8 mouse cellular contexts compared by ENCODE assay signal in the genomic region with DNA sequence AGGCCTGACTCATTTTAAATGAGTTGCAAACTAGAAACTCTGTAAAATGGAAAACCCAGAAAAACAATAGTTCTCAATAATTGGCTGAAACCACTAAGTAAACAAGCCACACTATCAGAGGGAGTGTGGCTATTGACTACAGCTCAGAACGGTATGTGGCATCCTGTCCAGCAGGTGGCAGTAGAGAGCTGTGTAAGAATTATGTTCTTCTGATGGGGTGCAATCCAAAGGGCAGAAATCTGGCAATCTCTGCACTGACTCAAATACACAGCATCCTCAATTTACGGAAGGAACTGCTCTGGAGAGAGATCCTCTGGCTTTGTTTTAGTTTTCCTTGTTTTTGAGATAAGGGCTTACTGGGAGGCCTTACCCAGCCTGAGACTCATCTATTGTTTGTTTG. TPM values are rescaled to one million over a fixed set of nuclear protein-coding genes. Genes with fewer than 3 reads are reported as not detected.
A peak's percentile ranks its signal among the peaks of the same experiment; 100 is the strongest.
DNase-seq lines count a peak whose midpoint lies in the region; ATAC-seq and TF ChIP-seq lines count a peak whose summit lies in the region.

No protein-coding gene starts in this region.

- WGBS in liver, adult 2 months = 2% methylated on average over 2 of the region's 2 CpGs

- no peaks in the 10 kb centered on the region for H3K79me2 ChIP-seq in liver, adult 2 months (ENCODE audit: control insufficient read depth, insufficient read depth, low read length)

- H3K9ac ChIP-seq in liver, adult 2 months (ENCODE audit: low read depth, low read length) = no peak overlapping the region

- peak; percentile 87 for DNase-seq in 416B (ENCODE audit: low read depth)
- DNase-seq in adrenal gland, adult 2 months = peak; percentile 90
- DNase-seq in embryo, embryonic 10.5 days (ENCODE audit: low spot score) = peak; percentile 95
- DNase-seq in kidney, adult 9 months = peak; percentile 93
- DNase-seq in liver, adult 2 months (ENCODE audit: extremely low read depth, low read depth, low spot score) = peak; percentile 78
- DNase-seq in neural tube, embryonic 10.5 days (ENCODE audit: extremely low spot score, low spot score) = peak; percentile 86
- DNase-seq in telencephalon, adult 2 months (ENCODE audit: low read depth, low spot score) = peak; percentile 76

- TF ChIP-seq CTCF in liver, adult 2 months (IDR thresholded peaks at IDR 0.05; ENCODE audit: low read depth, low read length) = peak; percentile 65

- no peak overlapping the region for H3K27ac ChIP-seq in liver, adult 2 months (replicated peaks; ENCODE audit: insufficient read depth, low read depth, low read length)

- H3K4me3 ChIP-seq in liver, adult 2 months (ENCODE audit: insufficient read depth, low read depth, low read length) = no peak overlapping the region

- no peaks in the 10 kb centered on the region for H3K36me3 ChIP-seq in liver, adult 2 months (ENCODE audit: control insufficient read depth, insufficient read depth, low read length)

- no peak for TF ChIP-seq POLR2A in liver, adult 2 months (IDR thresholded peaks at IDR 0.05; ENCODE audit: extremely low read depth, insufficient read depth, low read length)

- ATAC-seq in granulocyte monocyte progenitor cell, adult 5-6 weeks (replicated peaks; ENCODE audit: poor library complexity, severe bottlenecking) = peak; percentile 88

- H3K27me3 ChIP-seq in liver, adult 2 months (ENCODE audit: control insufficient read depth, insufficient read depth, low read length) = no peaks in the 10 kb centered on the region

- no peaks in the 10 kb centered on the region for H3K4me1 ChIP-seq in liver, adult 2 months (ENCODE audit: control insufficient read depth, insufficient read depth, low read length)

RNA-seq across cellular contexts. Expression of a gene that starts 15.9 kb away (rescaled TPM):
- 1 to 10 TPM in 1 of 2 experiments, under 1 TPM in 1; 0.78 to 1.0 TPM for total RNA-seq in adrenal gland, adult 2 months (2021)
- polyA plus RNA-seq in adrenal gland, adult 2 months (2012; rRNA removed) = 0.21 TPM in 1 of 2 replicates, not detected in the other
- not detected in 2 replicates for total RNA-seq in granulocyte monocyte progenitor cell, adult 5-6 weeks (2014; fragmentation: Nextera tagmentation)
- total RNA-seq in granulocyte monocyte progenitor cell, adult 5-6 weeks (2017) = 2.0 and 2.2 TPM in 2 replicates
- total RNA-seq in liver, adult 2 months (2014; rRNA removed) = 1.4 and 1.9 TPM in 2 replicates
- polyA plus RNA-seq in liver, adult 2 months (2012; rRNA removed) = 0.17 and 0.27 TPM in 2 replicates

RNA-seq across cellular contexts. Expression of a gene that starts 59.2 kb away (rescaled TPM):
- 1 to 10 TPM; 2.9 to 4.6 TPM for total RNA-seq in adrenal gland, adult 2 months (2021)
- 1.8 and 2.5 TPM in 2 replicates for polyA plus RNA-seq in adrenal gland, adult 2 months (2012; rRNA removed)
- total RNA-seq in granulocyte monocyte progenitor cell, adult 5-6 weeks (2014; fragmentation: Nextera tagmentation) = 3.8 TPM in 1 of 2 replicates, not detected in the other
- total RNA-seq in granulocyte monocyte progenitor cell, adult 5-6 weeks (2017) = 1.3 TPM in 1 of 2 replicates, not detected in the other
- 0.09 and 0.27 TPM in 2 replicates for total RNA-seq in liver, adult 2 months (2014; rRNA removed)
- polyA plus RNA-seq in liver, adult 2 months (2012; rRNA removed) = 0.14 and 0.29 TPM in 2 replicates
